Mouse (Mus musculus) gastrocnemius, adult 8-10 months (tissue): Measurements from ENCODE around the gene Syt7. TPM values are rescaled to one million over a fixed set of nuclear protein-coding genes. Genes with fewer than 3 reads are reported as not detected.

Source experiments
- DNase-seq, 2 experiments: peaks; one replicate each; pipeline ENCODE4 v3.0.0; 2022; ENCODE audit warnings: low spot score in 2 of 2
- total RNA-seq, 4 experiments: library from RNA; stranded (reverse); gene quantifications; 2 replicates each; pipeline ENCODE4 v1.2.4; 2022

The Syt7 gene
- total RNA-seq, 4 experiments from 2014 or later, result 1.7 to 3.9 (median 2.8) TPM

- no peak for DNase-seq
Observed at GRCm38 (mm10) chr19:10387660-10388059, 1.2 kb upstream of the Syt7 start.

- no peak for DNase-seq
Observed at GRCm38 (mm10) chr19:10389391-10390098, 655 bp downstream of the Syt7 start.

GRCm38 (mm10) chr19:10390099-10390680 is 1.3 kb downstream of the Syt7 start:
- DNase-seq, result no peak

GRCm38 (mm10) chr19:10391028-10391427 is 2.1 kb downstream of the Syt7 start:
- DNase-seq, result no peak

GRCm38 (mm10) chr19:10391995-10392394 is 3.1 kb downstream of the Syt7 start:
- no peak for DNase-seq

GRCm38 (mm10) chr19:10393471-10393870 is 4.6 kb downstream of the Syt7 start:
- no peak for DNase-seq

- DNase-seq, result no peak
Observed at GRCm38 (mm10) chr19:10393874-10394500, 5.1 kb downstream of the Syt7 start.

DNA sequence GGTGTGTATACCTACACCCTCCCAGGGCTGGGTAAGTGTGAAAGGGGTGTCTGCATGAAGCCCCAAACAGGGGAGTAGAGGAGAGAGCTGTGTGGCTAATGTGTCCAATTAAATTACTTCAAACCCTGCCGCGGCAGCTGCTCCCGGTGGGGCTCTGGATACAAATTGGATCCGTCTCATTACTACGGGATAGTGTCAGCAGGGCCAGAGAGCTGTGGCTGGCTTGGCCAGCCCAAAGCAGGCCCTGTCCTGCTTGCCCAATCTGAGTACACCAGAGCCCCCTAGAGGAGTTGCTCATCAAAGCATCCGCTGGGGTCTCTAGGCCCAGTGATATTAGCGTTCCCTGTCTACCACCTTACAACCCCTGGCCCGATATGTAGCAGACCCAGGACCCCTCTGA is 6.3 kb downstream of the Syt7 start:
- no peak for DNase-seq

DNA sequence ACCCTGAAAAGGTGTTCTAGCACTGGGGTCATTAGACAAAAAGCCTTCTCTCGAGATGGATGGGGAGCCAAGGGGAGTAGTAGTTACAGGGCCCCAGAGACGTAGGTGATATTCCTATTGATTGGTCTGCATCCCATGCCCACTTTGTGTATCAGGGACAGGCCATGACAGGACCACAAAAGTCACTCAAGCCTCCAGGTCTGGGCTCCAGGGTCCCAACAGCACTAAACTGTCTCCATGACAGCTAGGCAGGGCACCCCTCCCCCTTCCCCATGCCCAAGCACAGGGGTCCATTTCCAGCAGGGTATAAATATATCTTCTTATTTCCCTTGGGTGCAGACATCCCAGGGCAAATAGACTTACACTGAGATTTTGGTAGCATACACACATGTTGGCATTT is 8.1 kb downstream of the Syt7 start:
- DNase-seq, result no peak

DNA sequence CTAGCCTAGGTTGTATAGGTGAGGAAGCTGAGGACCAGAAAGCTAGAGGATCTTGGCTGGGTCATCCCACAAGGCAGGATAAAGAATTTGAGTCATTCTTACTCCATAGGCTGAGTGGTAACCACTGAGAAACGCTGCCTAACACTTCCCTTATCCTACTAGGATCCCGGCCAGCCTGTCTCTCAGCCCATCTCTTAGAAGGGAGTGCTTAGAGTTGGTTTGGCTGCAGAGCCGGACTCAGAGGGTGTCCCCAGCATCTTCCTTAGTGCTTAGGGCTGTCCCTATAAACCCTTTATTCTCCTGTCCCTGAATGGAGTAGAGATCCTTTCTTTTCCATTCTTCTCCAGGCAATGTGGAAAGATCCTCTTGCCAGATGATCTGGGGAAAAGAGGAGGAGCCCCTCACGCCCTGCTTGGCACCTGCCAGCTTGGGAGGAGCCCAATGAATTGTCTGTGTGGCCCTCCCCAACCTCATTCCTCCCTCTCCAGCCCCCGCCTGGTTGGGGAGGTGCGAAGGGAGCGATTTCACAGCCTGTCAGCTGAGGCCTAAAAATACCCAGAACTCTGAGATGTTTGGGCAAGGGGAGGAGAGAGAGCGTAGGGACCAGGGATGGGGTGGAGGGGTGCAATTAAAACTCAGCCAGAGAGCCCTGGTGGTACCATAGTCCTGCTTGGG is 8.7 kb downstream of the Syt7 start:
- DNase-seq, result no peak

DNA sequence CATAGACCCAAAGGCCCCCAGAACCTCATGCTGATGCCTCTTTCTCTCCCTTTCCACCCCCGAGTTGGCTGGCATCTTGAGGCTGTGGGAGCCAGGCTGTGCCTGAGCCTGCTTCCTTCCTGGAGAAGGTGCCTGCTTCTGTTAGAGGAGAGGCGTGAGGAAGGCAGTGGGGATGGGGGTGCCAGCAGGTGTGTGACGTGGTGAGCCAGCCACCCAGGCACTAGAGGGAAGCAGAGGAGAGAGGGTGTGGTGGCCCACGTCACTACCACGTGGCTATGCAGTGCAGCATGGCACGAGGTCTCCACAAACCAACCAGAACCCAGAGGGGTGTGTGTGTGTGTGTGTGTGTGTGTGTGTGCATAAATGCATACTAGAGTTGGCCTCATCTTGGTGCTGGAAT is 9.4 kb downstream of the Syt7 start:
- no peak for DNase-seq

- DNase-seq, result no peak
Observed at GRCm38 (mm10) chr19:10402771-10403494, 14.0 kb downstream of the Syt7 start.

GRCm38 (mm10) chr19:10403593-10404380 is 14.9 kb downstream of the Syt7 start:
- no peak for DNase-seq

DNA sequence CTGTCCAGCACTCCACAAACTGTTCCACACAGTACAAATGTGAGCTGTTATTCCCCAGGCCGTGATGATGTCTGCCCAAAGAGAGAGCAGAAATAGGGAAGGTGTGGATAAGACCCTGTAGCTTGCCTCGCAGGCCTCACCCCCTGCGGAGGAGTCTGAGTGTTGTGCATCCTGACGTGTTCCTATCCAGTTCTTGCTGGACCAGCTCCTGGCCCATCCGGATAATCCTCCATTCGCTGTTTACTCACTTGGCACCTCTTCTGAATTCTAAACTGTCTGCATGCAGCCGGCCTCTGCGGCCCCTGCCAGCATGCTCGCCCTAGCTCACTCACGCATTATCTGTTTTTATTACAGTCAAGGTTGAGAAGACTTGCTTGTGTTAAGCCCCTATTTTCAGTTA is 15.5 kb downstream of the Syt7 start:
- DNase-seq, result no peak

DNA sequence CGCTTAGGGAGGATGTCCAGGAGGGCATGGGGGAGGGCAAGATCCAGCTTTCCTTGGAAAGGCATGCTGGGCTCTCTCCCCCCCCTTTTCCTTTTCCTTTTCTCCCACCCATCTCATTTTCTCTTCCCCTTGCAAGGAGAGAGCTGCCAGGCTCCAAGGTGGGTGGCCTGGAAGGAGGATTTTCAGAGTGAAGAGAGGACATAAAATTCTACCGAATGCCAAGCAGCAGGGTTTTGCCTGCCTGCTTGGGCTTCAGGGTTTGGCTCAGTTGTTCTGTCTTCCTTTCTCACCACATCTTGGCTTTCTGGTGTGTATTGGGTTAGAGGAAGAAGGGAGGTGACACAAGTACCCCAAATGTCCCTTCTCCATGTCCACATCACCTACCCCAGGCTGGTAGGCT is 16.0 kb downstream of the Syt7 start:
- no peak for DNase-seq

GRCm38 (mm10) chr19:10413701-10414242 is 24.9 kb downstream of the Syt7 start:
- DNase-seq, result no peak

GRCm38 (mm10) chr19:10415508-10415907 is 26.6 kb downstream of the Syt7 start:
- no peak for DNase-seq

DNA sequence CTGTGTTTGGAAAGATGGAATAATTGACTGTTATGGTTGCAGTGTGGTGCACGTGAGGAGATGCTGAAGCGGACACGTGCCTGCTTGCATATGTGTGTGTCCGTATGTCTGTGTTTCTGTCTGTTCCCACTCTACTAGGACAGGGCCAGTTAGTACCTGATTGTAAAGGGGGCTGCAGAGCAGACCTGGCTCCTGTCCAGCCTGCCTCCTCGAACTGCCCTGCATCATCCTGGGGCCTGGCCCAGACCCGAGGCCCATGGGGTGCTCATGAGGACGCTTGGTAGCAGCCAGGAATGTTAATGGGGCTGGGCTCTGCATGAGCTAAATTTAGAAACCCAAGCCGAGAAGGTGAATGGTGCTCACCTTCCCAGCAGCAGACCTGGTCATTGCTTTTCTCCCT is 28.0 kb downstream of the Syt7 start:
- no peak for DNase-seq

- no peak for DNase-seq
Observed at GRCm38 (mm10) chr19:10417436-10417835, 28.5 kb downstream of the Syt7 start.
